Mouse (Mus musculus): Measurements from ENCODE around the gene Camkmt. TPM values are rescaled to one million over a fixed set of nuclear protein-coding genes. Genes with fewer than 3 reads are reported as not detected.

Camkmt gene
- polyA plus RNA-seq, 1 experiment from 2014 or later: 8.4 TPM

DNA sequence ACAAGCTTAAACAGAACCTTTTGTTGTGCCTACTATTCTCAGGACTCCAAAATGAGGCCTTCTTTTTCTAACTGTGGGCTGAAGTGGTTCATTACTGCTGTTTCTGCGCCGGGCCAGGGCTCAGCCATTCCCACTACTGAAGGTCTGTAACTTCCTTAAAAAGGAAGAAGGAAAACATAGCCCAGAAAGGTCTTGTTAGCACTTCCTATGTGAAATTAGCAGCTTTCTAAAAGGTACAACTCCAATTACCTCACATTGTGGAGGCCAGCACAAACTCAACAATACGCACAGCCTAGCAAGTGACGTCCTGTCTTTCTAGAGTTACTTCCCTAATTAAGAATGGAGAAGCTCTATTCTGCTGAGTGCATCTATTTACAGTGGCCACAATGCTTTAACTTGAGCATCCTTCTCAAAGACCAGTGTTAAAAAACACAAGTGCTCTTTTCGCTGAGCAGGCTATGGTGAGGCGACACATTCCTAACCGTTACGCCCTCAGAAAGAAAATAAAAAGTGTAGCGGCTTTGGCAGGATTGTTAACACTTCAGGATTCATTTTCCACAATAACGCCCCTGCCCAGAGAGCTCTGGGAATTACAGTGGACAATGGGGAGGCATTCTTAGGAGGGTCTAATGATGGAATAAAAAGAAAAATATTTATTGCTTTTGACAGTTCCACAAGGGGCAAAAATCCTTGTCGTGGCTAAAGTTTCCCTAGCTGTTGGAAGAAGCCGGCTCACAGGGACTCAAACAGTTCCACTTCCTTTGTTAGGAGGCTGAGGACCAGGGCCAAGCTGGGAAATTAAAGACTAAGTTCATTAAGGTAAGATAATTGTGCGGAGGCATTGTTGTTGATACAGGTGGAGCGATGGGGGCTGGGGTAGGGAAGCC, 398.5 kb downstream of the Camkmt start:
- Histone ChIP-seq H3K27ac (no peak overlapping the region), H3K36me3 (no peaks in the 10 kb centered on the region), H3K4me1 (peaks cover 20% of the 10 kb centered on the region), H3K9me3 (no peaks in the 10 kb centered on the region), H3K27me3 (ENCODE audit: insufficient read depth, poor library complexity, severe bottlenecking) (peaks cover 82% of the 10 kb centered on the region), H3K4me3 (no peak overlapping the region)
- 9% methylated on average over 14 of the region's 14 CpGs for WGBS
- DNase-seq (ENCODE audit: low spot score): no peak

GRCm38 (mm10) chr17:85489488-85489980, 399.2 kb downstream of the Camkmt start:
- Histone ChIP-seq H3K9me3 (no peaks in the 10 kb centered on the region), H3K36me3 (no peaks in the 10 kb centered on the region), H3K27me3 (ENCODE audit: insufficient read depth, poor library complexity, severe bottlenecking) (peaks cover 76% of the 10 kb centered on the region), H3K27ac (no peak overlapping the region), H3K4me3 (no peak overlapping the region), H3K4me1 (peaks cover 20% of the 10 kb centered on the region)
- 3% methylated on average over 10 of the region's 10 CpGs for WGBS
- no peak for DNase-seq (ENCODE audit: low spot score)

DNA sequence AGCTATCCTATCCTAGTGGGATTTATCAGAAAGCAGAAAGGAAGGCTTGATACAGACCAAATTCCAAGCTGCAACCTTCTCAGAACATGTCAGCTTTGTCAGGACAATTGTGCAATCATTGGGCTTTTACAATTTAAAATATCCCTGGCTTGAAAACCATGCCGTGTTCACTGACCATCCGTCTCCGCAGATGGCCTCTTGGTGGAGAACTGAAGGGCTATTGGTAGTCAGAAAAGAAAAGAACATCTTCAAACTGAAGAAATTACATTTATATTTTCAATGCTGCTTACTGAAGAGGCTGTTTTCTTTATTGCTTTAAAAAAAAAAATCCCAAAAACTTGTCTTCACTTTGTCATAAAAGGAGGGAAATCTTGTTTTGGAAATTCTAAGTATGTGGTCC, 401.1 kb downstream of the Camkmt start:
- DNase-seq (ENCODE audit: low spot score): no peak
- Histone ChIP-seq H3K9me3 (no peaks in the 10 kb centered on the region), H3K36me3 (no peaks in the 10 kb centered on the region), H3K4me1 (peaks cover 5% of the 10 kb centered on the region), H3K4me3 (no peak overlapping the region), H3K27me3 (ENCODE audit: insufficient read depth, poor library complexity, severe bottlenecking) (peaks cover 56% of the 10 kb centered on the region), H3K27ac (no peak overlapping the region)
- WGBS: 74% methylated on average over 3 of the region's 3 CpGs

DNA sequence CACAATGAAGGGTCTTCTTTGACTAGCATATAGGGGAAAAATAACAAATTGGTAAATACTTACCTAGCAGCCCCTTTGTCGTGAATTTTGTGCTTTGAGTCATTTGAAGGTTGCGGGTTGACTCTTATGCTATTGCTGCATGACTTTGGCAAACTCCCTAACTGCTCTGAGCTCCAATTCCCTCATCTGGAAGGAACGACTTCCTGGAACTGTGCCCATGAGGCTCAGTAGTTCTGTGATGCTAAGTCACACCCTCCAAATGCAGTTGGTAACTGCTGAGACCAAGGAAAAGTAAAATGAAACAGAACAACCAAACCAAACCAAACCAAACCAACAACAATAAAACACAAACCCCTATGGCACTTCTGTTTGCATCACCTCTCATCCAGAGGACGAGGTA, 403.2 kb downstream of the Camkmt start:
- no peak overlapping the region for H3K4me3 ChIP-seq
- 65% methylated on average over 4 of the region's 4 CpGs for WGBS
- H3K9me3 ChIP-seq: no peaks in the 10 kb centered on the region
- no peaks in the 10 kb centered on the region for H3K4me1 ChIP-seq
- H3K27me3 ChIP-seq (ENCODE audit: insufficient read depth, poor library complexity, severe bottlenecking): peaks cover 36% of the 10 kb centered on the region
- peak; percentile 31 for DNase-seq (ENCODE audit: low spot score)
- no peaks in the 10 kb centered on the region for H3K36me3 ChIP-seq
- no peak overlapping the region for H3K27ac ChIP-seq

- peak; percentile 22 for DNase-seq (ENCODE audit: low spot score)
- H3K36me3 ChIP-seq: no peaks in the 10 kb centered on the region
- no peaks in the 10 kb centered on the region for H3K4me1 ChIP-seq
- no peaks in the 10 kb centered on the region for H3K9me3 ChIP-seq
- no peak overlapping the region for H3K4me3 ChIP-seq
- peaks cover 20% of the 10 kb centered on the region for H3K27me3 ChIP-seq (ENCODE audit: insufficient read depth, poor library complexity, severe bottlenecking)
- H3K27ac ChIP-seq: no peak overlapping the region
- 84% methylated on average over 3 of the region's 3 CpGs for WGBS
Observed at GRCm38 (mm10) chr17:85495012-85495754, 404.8 kb downstream of the Camkmt start.

- peaks cover 13% of the 10 kb centered on the region for H3K27me3 ChIP-seq (ENCODE audit: insufficient read depth, poor library complexity, severe bottlenecking)
- DNase-seq (ENCODE audit: low spot score): peak; percentile 56
- no peaks in the 10 kb centered on the region for H3K36me3 ChIP-seq
- WGBS: 84% methylated on average over 6 of the region's 6 CpGs
- no peaks in the 10 kb centered on the region for H3K9me3 ChIP-seq
- H3K4me3 ChIP-seq: no peak overlapping the region
- H3K27ac ChIP-seq: no peak overlapping the region
- H3K4me1 ChIP-seq: no peaks in the 10 kb centered on the region
Observed at GRCm38 (mm10) chr17:85495871-85496270, 405.5 kb downstream of the Camkmt start.

DNA sequence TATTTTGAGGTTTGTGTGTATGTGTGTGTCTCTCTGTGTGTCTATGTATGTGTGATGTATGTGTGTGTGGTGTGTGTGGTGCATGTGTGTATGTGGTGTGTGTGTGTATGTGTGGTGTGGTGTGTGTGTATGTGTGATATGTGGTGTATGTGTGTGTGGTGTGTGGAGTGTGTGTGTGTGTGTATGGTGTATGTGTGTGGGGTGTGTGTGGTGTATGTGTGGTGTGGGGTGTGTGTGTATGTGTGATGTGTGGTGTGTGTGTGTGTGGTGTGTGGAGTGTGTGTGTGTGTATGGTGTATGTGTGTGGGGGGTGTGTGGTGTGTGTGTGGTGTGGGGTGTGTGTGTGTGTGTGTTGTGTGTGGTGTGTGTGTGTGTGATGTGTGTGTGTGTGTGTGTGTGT, 414.5 kb downstream of the Camkmt start:
- Histone ChIP-seq H3K27ac (no peak overlapping the region), H3K27me3 (ENCODE audit: insufficient read depth, poor library complexity, severe bottlenecking) (peaks cover 6% of the 10 kb centered on the region; the same call in 1 of the 2 replicates), H3K9me3 (no peaks in the 10 kb centered on the region), H3K36me3 (no peaks in the 10 kb centered on the region), H3K4me3 (no peak overlapping the region), H3K4me1 (no peaks in the 10 kb centered on the region)
- DNase-seq (ENCODE audit: low spot score): peak; percentile 17

GRCm38 (mm10) chr17:85506206-85507088, 416.1 kb downstream of the Camkmt start:
- no peaks in the 10 kb centered on the region for H3K9me3 ChIP-seq
- peak; percentile 54 for DNase-seq (ENCODE audit: low spot score)
- H3K4me1 ChIP-seq: no peaks in the 10 kb centered on the region
- no peak overlapping the region for H3K27ac ChIP-seq
- 79% methylated on average over 15 of the region's 15 CpGs for WGBS
- H3K36me3 ChIP-seq: no peaks in the 10 kb centered on the region
- no peak overlapping the region for H3K4me3 ChIP-seq
- peaks cover 6% of the 10 kb centered on the region; the same call in 1 of the 2 replicates for H3K27me3 ChIP-seq (ENCODE audit: insufficient read depth, poor library complexity, severe bottlenecking)

- H3K27ac ChIP-seq: no peak overlapping the region
- no peaks in the 10 kb centered on the region for H3K9me3 ChIP-seq
- 89% methylated on average over 4 of the region's 4 CpGs for WGBS
- DNase-seq (ENCODE audit: low spot score): peak; percentile 64
- no peaks in the 10 kb centered on the region for H3K36me3 ChIP-seq
- H3K4me1 ChIP-seq: no peaks in the 10 kb centered on the region
- peaks cover 6% of the 10 kb centered on the region; the same call in 1 of the 2 replicates for H3K27me3 ChIP-seq (ENCODE audit: insufficient read depth, poor library complexity, severe bottlenecking)
- no peak overlapping the region for H3K4me3 ChIP-seq
Observed at GRCm38 (mm10) chr17:85507089-85507460, 416.7 kb downstream of the Camkmt start.

Other genes with a start within 250 kb of the Camkmt start
- 59.5 and 74.3 TPM in 2 replicates for gene Ppm1b, start 133.8 kb upstream of the Camkmt start, polyA plus RNA-seq (2016; fragmentation: Nextera tagmentation; extraction: Ambion mirVana)
- 0.09 and 0.33 TPM in 2 replicates for gene Slc3a1, start 62.2 kb upstream of the Camkmt start, polyA plus RNA-seq (2016; fragmentation: Nextera tagmentation; extraction: Ambion mirVana)
- 21.8 and 27.3 TPM in 2 replicates for gene Prepl, start 311 bp upstream of the Camkmt start, polyA plus RNA-seq (2016; fragmentation: Nextera tagmentation; extraction: Ambion mirVana)